Mouse (Mus musculus) urinary bladder, adult 2 months (tissue): ENCODE data around the gene Fam168b. TPM values are rescaled to one million over a fixed set of nuclear protein-coding genes. Genes with fewer than 3 reads are reported as not detected.

ENCODE experiments used
- polyA plus RNA-seq: library from polyadenylated mRNA; depleted of rRNA; stranded (reverse); fragments of >200 nt; gene quantifications from 2 replicates; pipeline ENCODE4 v1.2.3, GENCODE M21; 2012; rRNA removed

Gene Fam168b
- polyA plus RNA-seq, 1 experiment, result 98.5 TPM

Other genes starting within 250 kb of the Fam168b start
- 120 and 125 TPM in 2 replicates for gene Plekhb2, start 6.9 kb upstream of the Fam168b start, polyA plus RNA-seq